Mouse (Mus musculus) heart, adult 8-10 months (tissue): ENCODE results near the gene Ano4. TPM values are rescaled to one million over a fixed set of nuclear protein-coding genes. Genes with fewer than 3 reads are reported as not detected.

ENCODE experiments used
- DNase-seq: peaks from one replicate; pipeline ENCODE4 v3.0.0; 2022; ENCODE audit warnings: low spot score
- total RNA-seq, 4 experiments: library from RNA; stranded (reverse); gene quantifications; 2 replicates each; pipeline ENCODE4 v1.2.4; 2022

Gene Ano4
- total RNA-seq, 4 experiments from 2014 or later = 8.1 to 14.0 (median 9.2) TPM

GRCm38 (mm10) chr10:88968586-88968985 is 376.0 kb downstream of the Ano4 start:
- DNase-seq = peak; percentile 20

GRCm38 (mm10) chr10:88960791-88961190 is 383.8 kb downstream of the Ano4 start:
- DNase-seq = no peak

GRCm38 (mm10) chr10:88950297-88950653 is 394.3 kb downstream of the Ano4 start:
- no peak for DNase-seq

GRCm38 (mm10) chr10:88949649-88950296 is 394.8 kb downstream of the Ano4 start:
- DNase-seq = no peak

Other genes with a start within 250 kb of the Ano4 start
- 1 to 10 TPM; 2.7 to 4.2 (median 3.2) TPM for gene Gas2l3, start 99.2 kb upstream of the Ano4 start, total RNA-seq
- under 1 TPM; 0.35 to 0.50 (median 0.41) TPM for gene Nr1h4, start 188.8 kb upstream of the Ano4 start, total RNA-seq